Mouse (Mus musculus): ENCODE results near the gene Ifit1bl2. TPM values are rescaled to one million over a fixed set of nuclear protein-coding genes. Genes with fewer than 3 reads are reported as not detected.

Gene Ifit1bl2
- polyA plus RNA-seq (2015; fragmentation: Nextera tagmentation; extraction: Ambion mirVana) = 0.07 and 0.08 TPM in 2 replicates

GRCm38 (mm10) chr19:34640623-34641022, at the start of gene Ifit1bl2, which contains the start of gene Ifit1:
Gene Ifit1bl2 (minus strand): TSS chr19:34640743.
Gene Ifit1 (plus strand): TSS chr19:34640871.
- Histone ChIP-seq H3K4me1 (no peaks in the 10 kb centered on the region), H3K27ac (no peak within 1 kb of the TSS), H3K27me3 (peaks cover 3% of the 10 kb centered on the region; the same call in 1 of the 2 replicates), H3K4me3 (no peak within 1 kb of the TSS), H3K36me3 (no peaks in the 10 kb centered on the region), H3K9me3 (no peaks in the 10 kb centered on the region), H3K4me2 (peak within 1 kb of the TSS; percentile 24; the same call in 1 of the 2 replicates), H3K9ac (no peak within 1 kb of the TSS)
- ATAC-seq (ENCODE audit: borderline replicate concordance, extremely low read depth, low FRiP score, low TSS enrichment) = no peak
- 38% methylated on average over 4 of the region's 4 CpGs for WGBS

- no peak overlapping the region for H3K4me3 ChIP-seq
- no peaks in the 10 kb centered on the region for H3K9me3 ChIP-seq
- no peak overlapping the region for H3K27ac ChIP-seq
- no peaks in the 10 kb centered on the region for H3K27me3 ChIP-seq
- H3K36me3 ChIP-seq = no peaks in the 10 kb centered on the region
- H3K4me2 ChIP-seq = no peak overlapping the region
- no peak overlapping the region for H3K9ac ChIP-seq
- no peaks in the 10 kb centered on the region for H3K4me1 ChIP-seq
- WGBS = 95% methylated on average over 1 of the region's 1 CpGs
- ATAC-seq (ENCODE audit: borderline replicate concordance, extremely low read depth, low FRiP score, low TSS enrichment) = no peak
These were observed 45.0 kb upstream of the Ifit1bl2 start for GRCm38 (mm10) chr19:34685530-34685929.

- Histone ChIP-seq H3K36me3 (no peaks in the 10 kb centered on the region), H3K27ac (no peak overlapping the region), H3K4me3 (no peak overlapping the region), H3K4me2 (no peak overlapping the region), H3K4me1 (no peaks in the 10 kb centered on the region), H3K9me3 (no peaks in the 10 kb centered on the region), H3K9ac (no peak overlapping the region), H3K27me3 (no peaks in the 10 kb centered on the region)
- ATAC-seq (ENCODE audit: borderline replicate concordance, extremely low read depth, low FRiP score, low TSS enrichment) = no peak
- 60% methylated on average over 1 of the region's 1 CpGs for WGBS
These were observed 44.3 kb upstream of the Ifit1bl2 start for GRCm38 (mm10) chr19:34684857-34685256.

GRCm38 (mm10) chr19:34678428-34678827, 37.9 kb upstream of the Ifit1bl2 start:
- no peaks in the 10 kb centered on the region for H3K36me3 ChIP-seq
- no peak overlapping the region for H3K9ac ChIP-seq
- no peak overlapping the region for H3K27ac ChIP-seq
- 83% methylated on average over 4 of the region's 4 CpGs for WGBS
- no peaks in the 10 kb centered on the region for H3K27me3 ChIP-seq
- no peak overlapping the region for H3K4me2 ChIP-seq
- no peaks in the 10 kb centered on the region; the same call in 1 of the 2 replicates for H3K4me1 ChIP-seq
- H3K9me3 ChIP-seq = no peaks in the 10 kb centered on the region
- no peak overlapping the region for H3K4me3 ChIP-seq
- no peak for ATAC-seq (ENCODE audit: borderline replicate concordance, extremely low read depth, low FRiP score, low TSS enrichment)

- H3K27ac ChIP-seq = no peak overlapping the region
- no peaks in the 10 kb centered on the region for H3K9me3 ChIP-seq
- H3K4me3 ChIP-seq = no peak overlapping the region
- H3K4me1 ChIP-seq = no peaks in the 10 kb centered on the region; the same call in 1 of the 2 replicates
- H3K27me3 ChIP-seq = no peaks in the 10 kb centered on the region
- no peak overlapping the region for H3K4me2 ChIP-seq
- WGBS = 47% methylated on average over 7 of the region's 7 CpGs
- no peak overlapping the region for H3K9ac ChIP-seq
- no peak for ATAC-seq (ENCODE audit: borderline replicate concordance, extremely low read depth, low FRiP score, low TSS enrichment)
- H3K36me3 ChIP-seq = no peaks in the 10 kb centered on the region
These were observed 32.9 kb upstream of the Ifit1bl2 start for GRCm38 (mm10) chr19:34673476-34673875.

GRCm38 (mm10) chr19:34666127-34666526, 25.6 kb upstream of the Ifit1bl2 start:
- Histone ChIP-seq H3K4me1 (peaks cover 5% of the 10 kb centered on the region; the same call in 1 of the 2 replicates), H3K27ac (no peak overlapping the region), H3K4me2 (no peak overlapping the region), H3K9me3 (no peaks in the 10 kb centered on the region), H3K9ac (no peak overlapping the region), H3K27me3 (no peaks in the 10 kb centered on the region), H3K4me3 (no peak overlapping the region), H3K36me3 (no peaks in the 10 kb centered on the region)
- WGBS = under 1% methylated on average over 5 of the region's 5 CpGs
- no peak; the same call in 1 of the 2 replicates for ATAC-seq (ENCODE audit: borderline replicate concordance, extremely low read depth, low FRiP score, low TSS enrichment)

GRCm38 (mm10) chr19:34662740-34663139, 22.2 kb upstream of the Ifit1bl2 start:
- no peak for ATAC-seq (ENCODE audit: borderline replicate concordance, extremely low read depth, low FRiP score, low TSS enrichment)
- H3K4me3 ChIP-seq = no peak overlapping the region
- H3K27ac ChIP-seq = no peak overlapping the region
- WGBS = 39% methylated on average over 5 of the region's 5 CpGs
- no peaks in the 10 kb centered on the region for H3K9me3 ChIP-seq
- H3K27me3 ChIP-seq = no peaks in the 10 kb centered on the region
- H3K4me1 ChIP-seq = peaks cover 5% of the 10 kb centered on the region; the same call in 1 of the 2 replicates
- H3K4me2 ChIP-seq = peak overlapping the region; percentile 61; the same call in 1 of the 2 replicates
- no peak overlapping the region for H3K9ac ChIP-seq
- no peaks in the 10 kb centered on the region for H3K36me3 ChIP-seq

GRCm38 (mm10) chr19:34662067-34662507, 21.5 kb upstream of the Ifit1bl2 start:
- WGBS = 16% methylated on average over 13 of the region's 13 CpGs
- H3K4me3 ChIP-seq = peak overlapping the region; percentile 43
- no peaks in the 10 kb centered on the region for H3K9me3 ChIP-seq
- peak overlapping the region; percentile 61 for H3K4me2 ChIP-seq
- H3K36me3 ChIP-seq = no peaks in the 10 kb centered on the region
- peak overlapping the region; percentile 32; the same call in 1 of the 2 replicates for H3K9ac ChIP-seq
- ATAC-seq (ENCODE audit: borderline replicate concordance, extremely low read depth, low FRiP score, low TSS enrichment) = peak; percentile 88
- H3K27me3 ChIP-seq = no peaks in the 10 kb centered on the region
- peaks cover 5% of the 10 kb centered on the region; the same call in 1 of the 2 replicates for H3K4me1 ChIP-seq
- no peak overlapping the region for H3K27ac ChIP-seq

GRCm38 (mm10) chr19:34656511-34657298, 16.2 kb upstream of the Ifit1bl2 start:
- Histone ChIP-seq H3K9ac (no peak overlapping the region), H3K27me3 (no peaks in the 10 kb centered on the region), H3K4me3 (no peak overlapping the region), H3K4me1 (no peaks in the 10 kb centered on the region), H3K4me2 (no peak overlapping the region), H3K36me3 (no peaks in the 10 kb centered on the region), H3K9me3 (no peaks in the 10 kb centered on the region), H3K27ac (no peak overlapping the region)
- 19% methylated on average over 2 of the region's 2 CpGs for WGBS
- peak; percentile 49; the same call in 1 of the 2 replicates for ATAC-seq (ENCODE audit: borderline replicate concordance, extremely low read depth, low FRiP score, low TSS enrichment)

- no peaks in the 10 kb centered on the region for H3K9me3 ChIP-seq
- no peak overlapping the region for H3K27ac ChIP-seq
- WGBS = 72% methylated on average over 10 of the region's 10 CpGs
- ATAC-seq (ENCODE audit: borderline replicate concordance, extremely low read depth, low FRiP score, low TSS enrichment) = no peak
- H3K4me2 ChIP-seq = no peak overlapping the region
- no peak overlapping the region for H3K9ac ChIP-seq
- H3K4me3 ChIP-seq = no peak overlapping the region
- H3K4me1 ChIP-seq = no peaks in the 10 kb centered on the region
- H3K36me3 ChIP-seq = no peaks in the 10 kb centered on the region
- no peaks in the 10 kb centered on the region for H3K27me3 ChIP-seq
These were observed 14.8 kb upstream of the Ifit1bl2 start for GRCm38 (mm10) chr19:34655227-34655805.

- no peak overlapping the region for H3K4me2 ChIP-seq
- H3K27ac ChIP-seq = no peak overlapping the region
- no peaks in the 10 kb centered on the region for H3K4me1 ChIP-seq
- H3K9ac ChIP-seq = no peak overlapping the region
- no peaks in the 10 kb centered on the region for H3K36me3 ChIP-seq
- 78% methylated on average over 6 of the region's 6 CpGs for WGBS
- no peak overlapping the region for H3K4me3 ChIP-seq
- H3K9me3 ChIP-seq = no peaks in the 10 kb centered on the region
- H3K27me3 ChIP-seq = no peaks in the 10 kb centered on the region
- ATAC-seq (ENCODE audit: borderline replicate concordance, extremely low read depth, low FRiP score, low TSS enrichment) = no peak
These were observed 10.5 kb upstream of the Ifit1bl2 start for GRCm38 (mm10) chr19:34650997-34651396.

GRCm38 (mm10) chr19:34650276-34650675, 9.7 kb upstream of the Ifit1bl2 start:
- Histone ChIP-seq H3K9ac (no peak overlapping the region), H3K36me3 (no peaks in the 10 kb centered on the region), H3K27ac (no peak overlapping the region), H3K9me3 (no peaks in the 10 kb centered on the region), H3K4me2 (no peak overlapping the region), H3K27me3 (no peaks in the 10 kb centered on the region), H3K4me1 (no peaks in the 10 kb centered on the region), H3K4me3 (no peak overlapping the region)
- no peak for ATAC-seq (ENCODE audit: borderline replicate concordance, extremely low read depth, low FRiP score, low TSS enrichment)
- WGBS = 86% methylated on average over 3 of the region's 3 CpGs

Measured in lung, embryonic 15.5 days (tissue).